Mouse (Mus musculus): Measurements from ENCODE around the gene Pan3.

The Pan3 gene

GRCm38 (mm10) chr5:147430936-147431839 lies 1.2 kb downstream of the Pan3 start:
- WGBS, result 1% methylated on average over 58 of the region's 68 CpGs

GRCm38 (mm10) chr5:147432927-147433326 lies 3.0 kb downstream of the Pan3 start:
- 85% methylated on average over 8 of the region's 8 CpGs for WGBS

- 35% methylated on average over 4 of the region's 4 CpGs for WGBS
These were observed 5.3 kb downstream of the Pan3 start for GRCm38 (mm10) chr5:147435224-147435623.

GRCm38 (mm10) chr5:147435751-147436150 lies 5.8 kb downstream of the Pan3 start:
- 73% methylated on average over 2 of the region's 2 CpGs for WGBS

GRCm38 (mm10) chr5:147436491-147436890 lies 6.5 kb downstream of the Pan3 start:
- 51% methylated on average over 5 of the region's 5 CpGs for WGBS

- WGBS, result 78% methylated on average over 3 of the region's 3 CpGs
These were observed 11.1 kb downstream of the Pan3 start for GRCm38 (mm10) chr5:147440996-147441507.

GRCm38 (mm10) chr5:147441979-147442378 lies 12.0 kb downstream of the Pan3 start:
- WGBS, result 86% methylated on average over 1 of the region's 1 CpGs

GRCm38 (mm10) chr5:147442741-147443140 lies 12.8 kb downstream of the Pan3 start:
- 70% methylated on average over 4 of the region's 4 CpGs for WGBS

GRCm38 (mm10) chr5:147444298-147444697 lies 14.3 kb downstream of the Pan3 start:
- 82% methylated on average over 6 of the region's 6 CpGs for WGBS

- 90% methylated on average over 2 of the region's 2 CpGs for WGBS
These were observed 14.8 kb downstream of the Pan3 start for GRCm38 (mm10) chr5:147444757-147445156.

- 45% methylated on average over 4 of the region's 4 CpGs for WGBS
These were observed 15.3 kb downstream of the Pan3 start for GRCm38 (mm10) chr5:147445252-147445651.

GRCm38 (mm10) chr5:147448526-147448925 lies 18.6 kb downstream of the Pan3 start:
- 58% methylated on average over 4 of the region's 4 CpGs for WGBS

- WGBS, result 48% methylated on average over 4 of the region's 4 CpGs
These were observed 19.0 kb downstream of the Pan3 start for GRCm38 (mm10) chr5:147448933-147449332.

- 87% methylated on average over 4 of the region's 4 CpGs for WGBS
These were observed 26.5 kb downstream of the Pan3 start for GRCm38 (mm10) chr5:147456491-147456890.

- WGBS, result 45% methylated on average over 4 of the region's 4 CpGs
These were observed 30.0 kb downstream of the Pan3 start for GRCm38 (mm10) chr5:147459821-147460567.

- WGBS, result 36% methylated on average over 3 of the region's 3 CpGs
These were observed 33.3 kb downstream of the Pan3 start for GRCm38 (mm10) chr5:147463251-147463650.

GRCm38 (mm10) chr5:147471163-147471562 lies 41.2 kb downstream of the Pan3 start:
- WGBS, result 94% methylated on average over 5 of the region's 5 CpGs

- WGBS, result 88% methylated on average over 6 of the region's 6 CpGs
These were observed 43.1 kb downstream of the Pan3 start for GRCm38 (mm10) chr5:147473071-147473470.

- WGBS, result 88% methylated on average over 3 of the region's 3 CpGs
These were observed 43.9 kb downstream of the Pan3 start for GRCm38 (mm10) chr5:147473856-147474255.

- 94% methylated on average over 5 of the region's 5 CpGs for WGBS
These were observed 46.1 kb downstream of the Pan3 start for GRCm38 (mm10) chr5:147476109-147476508.

- WGBS, result 90% methylated on average over 9 of the region's 9 CpGs
These were observed 47.1 kb downstream of the Pan3 start for GRCm38 (mm10) chr5:147477106-147477505.

GRCm38 (mm10) chr5:147479341-147479740 lies 49.4 kb downstream of the Pan3 start:
- WGBS, result 88% methylated on average over 2 of the region's 2 CpGs

All from cerebral cortex, adult 2 months (tissue).